Mouse (Mus musculus) heart, embryonic 14.5 days (tissue): ENCODE measurements at regions not wholly inside any gene's neighbourhood (a gene's known extent, or its start where the extent isn't known, plus 50 kb on each side); places are given as distances from the start of the nearest gene placed in this dataset.

Experiments used
- ATAC-seq: fragments of 200-750 bp; cut with Nextera tagmentation; 2 replicates; pipeline ENCODE4 v1.8.0; 2017; ENCODE audit warnings: low read depth, moderate TSS enrichment; ENCODE audit not compliant: insufficient number of reproducible peaks, insufficient read depth, low FRiP score
- H3K27ac ChIP-seq, 2 experiments: fragments of 200-500 bp in 1 of 2; fragments of 300-500 bp in 1 of 2; sonication (generic) in 1 of 2; replicated peaks in 1 of 2; 2 replicates each; pipeline ENCODE4 v1.5.1; 2012 to 2014; ENCODE audit warnings: low read depth in 2 of 2, low read length in 2 of 2, control low read depth in 1 of 2, mild to moderate bottlenecking in 1 of 2, mixed read lengths in 1 of 2; ENCODE audit not compliant: control insufficient read depth in 1 of 2, insufficient read depth in 1 of 2
- H3K27me3 ChIP-seq: fragments of 300-500 bp; sonication (generic); 2 replicates; pipeline ENCODE4 v1.6.1; 2014; ENCODE audit warnings: mild to moderate bottlenecking, low read length, control low read depth; ENCODE audit not compliant: control insufficient read depth, insufficient read depth
- H3K36me3 ChIP-seq: fragments of 300-500 bp; sonication (generic); 2 replicates; pipeline ENCODE4 v1.6.1; 2014; ENCODE audit warnings: mild to moderate bottlenecking, control low read depth, low read length, mixed read lengths; ENCODE audit not compliant: control insufficient read depth, insufficient read depth
- H3K4me1 ChIP-seq, 2 experiments: fragments of 200-500 bp in 1 of 2; fragments of 300-500 bp in 1 of 2; sonication (generic) in 1 of 2; 2 replicates each; pipeline ENCODE4 v1.6.1; 2012 to 2014; ENCODE audit warnings: low read length in 2 of 2, control low read depth in 1 of 2, mixed read lengths in 1 of 2; ENCODE audit not compliant: control insufficient read depth in 2 of 2, insufficient read depth in 2 of 2
- H3K4me2 ChIP-seq: fragments of 300-500 bp; sonication (generic); 2 replicates; pipeline ENCODE4 v1.6.1; 2014; ENCODE audit warnings: mild to moderate bottlenecking, low read length
- H3K4me3 ChIP-seq, 2 experiments: fragments of 200-500 bp in 1 of 2; fragments of 300-500 bp in 1 of 2; sonication (generic) in 1 of 2; 2 replicates each; pipeline ENCODE4 v1.5.1; 2012 to 2014; ENCODE audit warnings: low read length in 2 of 2, mild to moderate bottlenecking in 2 of 2, control low read depth in 1 of 2, low read depth in 1 of 2, moderate library complexity in 1 of 2; ENCODE audit not compliant: control insufficient read depth in 1 of 2, insufficient read depth in 1 of 2
- H3K9ac ChIP-seq: fragments of 300-500 bp; sonication (generic); 2 replicates; pipeline ENCODE4 v1.6.1; 2014; ENCODE audit warnings: mild to moderate bottlenecking, low read length
- H3K9me3 ChIP-seq: fragments of 300-500 bp; sonication (generic); 2 replicates; pipeline ENCODE4 v1.6.1; 2016; ENCODE audit warnings: low read length, control low read depth; ENCODE audit not compliant: control insufficient read depth
- WGBS: fragments of 180-500 bp; shearing (Covaris S2); extraction: QIAGEN DNeasy Blood & Tissue Kit; methylation state at CpG from one replicate; pipeline ENCODE4 v1.1.7; 2014; 5-methylcytosine and 5-hydroxymethylcytosine counted together

DNA sequence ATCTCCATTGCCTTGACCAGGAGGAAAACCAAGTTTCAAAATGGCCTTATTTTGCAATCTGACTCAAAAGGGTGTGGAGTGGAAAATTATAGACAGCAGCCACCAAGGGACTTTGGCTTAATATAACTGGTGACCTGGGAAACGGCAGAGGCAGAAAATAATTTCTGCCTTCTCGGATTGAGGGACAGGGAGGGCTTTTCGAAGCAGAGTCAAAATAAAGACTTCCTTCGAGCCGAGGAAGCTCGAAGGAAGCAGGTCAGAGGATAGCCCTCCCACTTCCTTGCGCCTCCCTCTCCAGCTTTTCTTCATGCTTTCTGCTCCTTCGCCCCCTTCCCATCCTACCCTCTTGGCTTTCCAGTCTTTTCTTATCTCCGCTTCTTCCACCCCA, 85.4 kb upstream of the Calm2 start:
- no peaks in the 10 kb centered on the region for H3K36me3 ChIP-seq
- H3K4me2 ChIP-seq: peak overlapping the region; percentile 88
- peak overlapping the region; percentile 10 to 44; a peak in 3 of 4 replicates for H3K4me3 ChIP-seq
- peak overlapping the region; percentile 70 to 72 for H3K27ac ChIP-seq
- 5% methylated on average over 9 of the region's 9 CpGs for WGBS
- no peaks in the 10 kb centered on the region for H3K9me3 ChIP-seq
- H3K9ac ChIP-seq: peak overlapping the region; percentile 32
- no peaks in the 10 kb centered on the region for H3K27me3 ChIP-seq
- peaks cover 24 to 29% of the 10 kb centered on the region in 2 experiments for H3K4me1 ChIP-seq
- ATAC-seq: no peak

DNA sequence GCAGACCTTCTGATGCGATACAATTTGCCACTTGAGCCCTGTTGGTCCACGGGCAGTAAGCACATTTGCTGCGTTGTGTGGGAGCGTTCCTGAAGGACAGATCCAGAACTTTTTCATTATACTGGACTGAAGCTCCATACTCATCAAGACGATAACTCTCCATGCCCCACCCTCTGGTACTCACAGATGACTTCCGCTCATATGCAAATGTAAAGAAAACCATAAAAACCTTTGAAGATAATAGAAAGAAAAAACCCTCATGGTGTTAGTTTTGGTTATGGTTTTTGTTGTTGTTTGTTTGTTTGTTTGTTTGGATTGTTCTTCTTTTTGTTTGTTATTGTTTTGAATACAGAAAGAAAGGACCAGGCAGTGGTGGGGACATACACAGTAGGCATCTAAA, 86.0 kb upstream of the Calm2 start:
- H3K4me1 ChIP-seq: peaks cover 24 to 29% of the 10 kb centered on the region in 2 experiments
- H3K4me3 ChIP-seq: peak overlapping the region in 1 of 2 experiments; percentile 44; a peak in 1 of 4 replicates
- no peak for ATAC-seq
- peak overlapping the region; percentile 32; the same call in 1 of the 2 replicates for H3K9ac ChIP-seq
- H3K36me3 ChIP-seq: no peaks in the 10 kb centered on the region
- 0 out of 4 replicates have a peak overlapping the region, but pooled peaks of 1 of the 2 experiments have one; percentile 72 for H3K27ac ChIP-seq
- 30% methylated on average over 6 of the region's 6 CpGs for WGBS
- H3K27me3 ChIP-seq: no peaks in the 10 kb centered on the region
- peak overlapping the region; percentile 88 for H3K4me2 ChIP-seq
- H3K9me3 ChIP-seq: no peaks in the 10 kb centered on the region

- no peaks in the 10 kb centered on the region for H3K36me3 ChIP-seq
- H3K4me2 ChIP-seq: no peak overlapping the region
- no peak overlapping the region for H3K4me3 ChIP-seq
- no peak overlapping the region for H3K27ac ChIP-seq
- no peaks in the 10 kb centered on the region for H3K9me3 ChIP-seq
- WGBS: 53% methylated on average over 6 of the region's 6 CpGs
- no peaks in the 10 kb centered on the region for H3K4me1 ChIP-seq
- no peak for ATAC-seq
- no peaks in the 10 kb centered on the region for H3K27me3 ChIP-seq
- H3K9ac ChIP-seq: no peak overlapping the region
These were observed 86.2 kb upstream of the Epcam start for GRCm38 (mm10) chr17:87549568-87549967.

DNA sequence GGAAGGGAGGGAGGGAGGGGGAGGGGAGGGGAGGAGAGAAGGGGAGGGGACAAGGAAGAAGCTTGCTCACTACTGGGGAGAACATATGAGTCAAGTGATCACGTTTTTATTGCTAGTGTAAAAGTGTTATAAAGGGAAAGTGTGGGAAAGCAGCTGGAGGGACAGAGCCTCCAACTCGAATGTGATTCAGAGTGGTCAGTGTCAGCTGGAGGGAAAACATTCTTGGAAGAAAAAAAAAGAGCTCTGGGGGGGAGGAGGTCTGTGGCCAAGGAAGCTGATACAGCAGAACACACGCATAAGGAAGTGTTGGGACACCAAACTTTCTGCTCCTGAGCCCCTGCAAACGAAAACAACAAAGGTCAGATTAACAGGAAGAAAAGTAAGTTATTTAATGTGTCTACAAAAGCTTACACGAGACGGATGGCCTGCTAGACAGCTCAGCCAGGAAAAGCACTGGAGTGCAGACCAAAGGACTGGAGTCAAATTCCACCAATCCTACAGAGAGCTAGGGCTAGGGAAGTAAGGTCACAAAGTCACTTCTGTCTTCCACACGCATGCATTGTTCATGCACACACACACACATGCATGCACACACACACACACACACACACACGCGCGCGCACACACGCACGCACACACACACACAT, 85.1 kb upstream of the Epcam start:
- Histone ChIP-seq H3K27ac (no peak overlapping the region), H3K27me3 (no peaks in the 10 kb centered on the region), H3K4me1 (no peaks in the 10 kb centered on the region), H3K9ac (no peak overlapping the region), H3K4me3 (no peak overlapping the region), H3K9me3 (no peaks in the 10 kb centered on the region), H3K36me3 (no peaks in the 10 kb centered on the region), H3K4me2 (no peak overlapping the region)
- ATAC-seq: no peak
- 59% methylated on average over 13 of the region's 13 CpGs for WGBS

- H3K27ac ChIP-seq: no peak overlapping the region
- WGBS: 71% methylated on average over 2 of the region's 2 CpGs
- H3K4me1 ChIP-seq: no peaks in the 10 kb centered on the region
- no peak overlapping the region for H3K4me2 ChIP-seq
- H3K27me3 ChIP-seq: no peaks in the 10 kb centered on the region
- H3K9me3 ChIP-seq: no peaks in the 10 kb centered on the region
- H3K36me3 ChIP-seq: no peaks in the 10 kb centered on the region
- H3K4me3 ChIP-seq: no peak overlapping the region
- H3K9ac ChIP-seq: no peak overlapping the region
- no peak for ATAC-seq
These were observed 81.2 kb upstream of the Epcam start for GRCm38 (mm10) chr17:87554561-87554960.

GRCm38 (mm10) chr17:87558419-87558818, 77.4 kb upstream of the Epcam start:
- H3K27ac ChIP-seq: no peak overlapping the region
- H3K4me3 ChIP-seq: no peak overlapping the region
- no peaks in the 10 kb centered on the region for H3K9me3 ChIP-seq
- no peak overlapping the region for H3K4me2 ChIP-seq
- H3K36me3 ChIP-seq: no peaks in the 10 kb centered on the region
- H3K4me1 ChIP-seq: no peaks in the 10 kb centered on the region
- no peak overlapping the region for H3K9ac ChIP-seq
- no peak for ATAC-seq
- H3K27me3 ChIP-seq: no peaks in the 10 kb centered on the region
- WGBS: 56% methylated on average over 2 of the region's 2 CpGs

- Histone ChIP-seq H3K9ac (no peak overlapping the region), H3K36me3 (no peaks in the 10 kb centered on the region), H3K4me2 (no peak overlapping the region), H3K27ac (no peak overlapping the region), H3K4me3 (no peak overlapping the region), H3K27me3 (no peaks in the 10 kb centered on the region), H3K4me1 (no peaks in the 10 kb centered on the region), H3K9me3 (no peaks in the 10 kb centered on the region)
- no peak for ATAC-seq
- 86% methylated on average over 10 of the region's 10 CpGs for WGBS
These were observed 76.1 kb upstream of the Epcam start for GRCm38 (mm10) chr17:87559641-87560040.

GRCm38 (mm10) chr17:87560923-87561322, 74.9 kb upstream of the Epcam start:
- H3K36me3 ChIP-seq: no peaks in the 10 kb centered on the region
- H3K27ac ChIP-seq: no peak overlapping the region
- no peak overlapping the region for H3K4me2 ChIP-seq
- no peak overlapping the region for H3K9ac ChIP-seq
- no peak for ATAC-seq
- no peaks in the 10 kb centered on the region for H3K27me3 ChIP-seq
- no peaks in the 10 kb centered on the region for H3K4me1 ChIP-seq
- no peaks in the 10 kb centered on the region for H3K9me3 ChIP-seq
- H3K4me3 ChIP-seq: no peak overlapping the region
- WGBS: 80% methylated on average over 7 of the region's 7 CpGs
